Mouse (Mus musculus): Measurements from ENCODE around the gene Fam222a. TPM values are rescaled to one million over a fixed set of nuclear protein-coding genes. Genes with fewer than 3 reads are reported as not detected.

The Fam222a gene
- total RNA-seq, 2 experiments from 2014 or later: 0.29 to 0.54 TPM

GRCm38 (mm10) chr5:114584293-114585104 is 16.7 kb downstream of the Fam222a start:
- peak; percentile 25 for DNase-seq

- DNase-seq: no peak
These were observed 17.9 kb downstream of the Fam222a start for GRCm38 (mm10) chr5:114585682-114586081.

DNA sequence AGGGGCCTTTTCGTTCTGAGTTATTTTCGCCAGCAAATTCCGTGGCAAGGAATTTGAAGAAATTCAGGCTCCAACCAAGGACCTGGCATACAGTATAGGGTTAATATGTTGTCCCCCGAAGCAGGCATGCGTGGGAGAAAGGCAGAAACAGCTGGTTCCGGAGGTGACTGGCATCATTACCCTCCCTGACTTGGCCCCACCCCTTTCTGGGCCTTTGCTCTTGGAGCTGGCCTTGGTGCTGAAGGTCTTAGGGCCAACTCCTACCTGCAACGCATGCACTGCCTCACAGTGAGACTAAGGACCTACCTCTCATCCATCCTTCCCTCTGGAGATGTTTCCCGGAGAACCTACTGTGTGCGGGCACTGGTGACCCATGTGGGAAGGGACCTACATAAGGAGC is 20.1 kb downstream of the Fam222a start:
- no peak for DNase-seq

DNA sequence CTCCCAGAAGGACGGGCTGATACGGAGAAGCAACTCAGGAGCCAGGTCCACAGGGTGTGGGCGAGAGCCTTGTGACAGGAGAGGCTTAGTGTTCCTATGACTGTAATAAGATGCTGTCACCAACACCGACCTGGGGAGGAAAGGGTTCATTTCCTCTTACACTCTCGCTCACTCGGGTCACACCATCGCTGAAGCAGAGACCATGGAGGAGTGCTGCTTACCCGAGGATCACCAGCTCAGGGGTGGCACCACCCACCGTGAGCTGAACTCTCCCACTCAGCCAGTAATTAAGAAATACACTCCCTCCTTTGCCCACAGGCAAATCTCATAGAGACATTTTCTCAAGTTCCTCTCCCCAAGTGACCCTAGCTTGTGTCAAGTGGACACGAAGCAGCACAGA is 20.6 kb downstream of the Fam222a start:
- no peak for DNase-seq

DNA sequence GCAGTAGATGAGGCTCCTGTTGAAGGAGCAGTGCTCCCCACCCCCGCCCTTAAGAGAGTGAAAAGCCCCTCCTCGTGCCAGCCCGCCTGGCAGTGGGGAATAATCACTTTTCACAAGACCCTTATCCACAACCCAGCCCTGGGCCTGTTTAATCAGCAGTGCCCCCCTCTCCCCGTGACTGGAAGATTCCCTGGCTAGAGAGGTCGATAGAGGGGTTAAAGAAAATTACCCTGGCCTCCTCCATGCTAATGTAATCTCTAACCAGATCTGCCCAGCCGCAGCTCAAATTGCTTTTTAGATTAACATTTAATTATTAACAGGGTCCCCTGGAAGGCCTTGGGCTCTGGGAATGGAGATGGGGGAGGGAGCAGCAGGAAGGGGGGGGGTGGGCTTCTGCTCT is 21.2 kb downstream of the Fam222a start:
- DNase-seq: no peak

- DNase-seq: no peak
These were observed 21.6 kb downstream of the Fam222a start for GRCm38 (mm10) chr5:114589454-114589853.

DNA sequence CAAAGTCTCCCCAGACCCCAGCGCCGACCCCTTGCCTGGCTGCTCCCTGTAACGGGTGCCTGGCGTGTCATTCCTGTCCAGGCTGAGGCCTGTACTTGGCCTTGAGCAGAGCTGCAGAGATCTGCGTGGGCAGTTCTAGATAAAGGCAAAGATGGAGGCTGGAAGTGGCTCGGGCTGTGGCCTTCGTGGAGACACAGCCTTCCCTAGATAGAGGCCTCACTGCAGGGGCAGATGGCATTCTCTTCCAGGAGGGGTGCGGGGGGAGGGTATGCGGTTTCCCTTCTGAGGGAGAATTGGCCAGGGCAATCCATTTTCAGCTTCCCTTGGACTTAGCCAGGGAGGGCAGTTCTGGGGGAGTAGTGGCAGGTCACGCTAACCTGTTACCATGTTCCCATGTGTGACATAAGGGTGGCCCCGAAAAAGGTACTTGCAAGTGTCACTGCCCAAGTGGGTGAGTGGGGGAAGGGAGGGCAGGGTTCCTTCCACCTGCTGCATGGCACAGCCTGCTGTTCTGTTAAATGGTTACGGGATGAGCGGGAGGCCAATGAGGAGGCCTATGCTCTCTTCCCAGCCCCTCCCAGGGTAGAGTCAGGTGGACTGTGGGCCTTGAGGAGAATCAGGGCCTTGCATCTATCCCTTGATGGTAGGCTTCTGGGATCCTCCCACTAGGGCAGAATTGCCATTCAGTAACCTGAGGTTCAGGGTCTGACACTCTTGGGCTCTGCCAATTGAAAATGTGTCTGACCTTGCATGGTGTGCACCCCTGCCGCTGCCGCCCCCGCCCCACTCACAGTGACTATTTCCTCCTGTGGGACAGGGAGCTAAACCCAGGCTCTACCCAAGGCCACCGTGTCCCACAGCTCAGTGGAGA is 22.5 kb downstream of the Fam222a start:
- DNase-seq: no peak

GRCm38 (mm10) chr5:114591151-114591561 is 23.3 kb downstream of the Fam222a start:
- no peak for DNase-seq

DNA sequence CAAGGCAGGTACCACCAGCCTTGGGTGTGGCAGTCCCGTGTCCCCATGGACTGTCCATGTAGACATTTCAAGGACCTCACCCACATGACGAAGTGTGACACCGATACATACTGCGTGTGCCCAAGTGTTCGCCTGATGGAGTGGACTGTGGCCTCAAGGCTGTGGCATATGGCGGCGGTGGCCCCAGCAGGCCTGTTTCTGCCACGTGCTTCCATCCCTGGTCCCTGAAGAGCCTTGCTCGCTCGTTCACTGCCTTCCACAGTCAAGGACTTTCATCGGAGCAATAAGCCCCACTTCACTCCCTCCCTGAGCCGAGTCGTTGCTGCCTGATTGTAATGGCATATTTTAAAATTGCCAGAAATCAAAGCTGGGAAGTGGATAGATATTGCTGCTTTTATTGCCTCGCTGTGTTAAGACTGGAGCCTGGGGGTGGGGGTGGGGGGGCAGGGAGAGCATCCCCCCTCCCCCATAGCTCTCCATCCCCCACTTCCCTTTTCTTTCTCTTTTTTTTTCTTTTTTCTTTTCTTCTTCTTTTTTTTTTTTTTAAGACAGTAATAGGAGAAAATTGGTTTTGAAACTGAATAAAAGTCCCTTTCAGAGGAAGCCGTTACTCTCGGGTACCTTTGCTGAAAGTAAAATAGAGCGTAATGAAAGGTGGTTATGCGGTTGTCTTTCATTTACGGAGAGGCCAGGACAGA is 24.8 kb downstream of the Fam222a start:
- DNase-seq: no peak

- no peak for DNase-seq
These were observed 25.5 kb downstream of the Fam222a start for GRCm38 (mm10) chr5:114593161-114593821.

DNA sequence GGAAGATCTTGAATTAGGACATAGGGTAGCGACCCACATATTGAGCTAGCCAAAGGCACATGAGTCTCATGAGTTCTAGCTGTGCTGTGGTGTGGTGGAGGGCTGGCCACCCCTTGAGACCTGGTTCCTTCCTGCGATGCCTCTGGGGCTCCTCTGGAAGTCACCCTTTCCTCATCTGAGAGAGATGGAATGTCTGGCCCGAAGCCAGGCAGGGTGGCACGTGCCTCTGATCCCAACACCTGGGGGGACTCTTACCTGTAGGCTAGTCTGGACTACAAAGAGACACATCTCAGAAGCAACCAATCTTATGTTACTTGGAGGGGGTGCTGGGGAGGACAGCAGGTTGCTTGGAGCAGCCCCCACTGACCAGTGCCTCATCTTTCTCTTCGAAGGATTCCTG is 26.1 kb downstream of the Fam222a start:
- no peak for DNase-seq

GRCm38 (mm10) chr5:114594741-114595241 is 27.0 kb downstream of the Fam222a start:
- no peak for DNase-seq

GRCm38 (mm10) chr5:114596604-114597003 is 28.8 kb downstream of the Fam222a start:
- no peak for DNase-seq

GRCm38 (mm10) chr5:114597222-114597621 is 29.4 kb downstream of the Fam222a start:
- no peak for DNase-seq

- no peak for DNase-seq
These were observed 29.8 kb downstream of the Fam222a start for GRCm38 (mm10) chr5:114597652-114598051.

DNA sequence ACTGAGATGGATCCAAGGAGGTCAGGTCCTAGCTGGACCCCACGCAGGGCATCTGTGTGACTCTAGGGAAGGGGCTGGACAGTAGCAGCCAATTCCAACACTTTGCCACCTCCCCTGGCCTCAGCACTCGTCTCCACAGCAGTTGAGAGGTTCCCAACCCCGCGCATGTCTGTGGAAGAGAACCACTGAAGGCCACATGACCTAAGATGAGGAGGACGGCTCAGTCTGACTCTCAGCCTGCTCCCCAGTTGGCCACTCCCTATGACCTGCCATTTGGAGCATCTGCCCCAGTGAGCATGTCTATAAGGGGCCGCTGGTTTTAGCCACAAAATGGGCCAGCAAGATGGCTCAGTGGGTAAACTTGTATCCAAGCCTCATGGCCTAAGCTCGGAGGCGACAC is 34.2 kb downstream of the Fam222a start:
- no peak for DNase-seq

- no peak for DNase-seq
These were observed 36.2 kb downstream of the Fam222a start for GRCm38 (mm10) chr5:114603975-114604374.

GRCm38 (mm10) chr5:114604781-114605290 is 37.0 kb downstream of the Fam222a start:
- no peak for DNase-seq

GRCm38 (mm10) chr5:114605981-114606380 is 38.2 kb downstream of the Fam222a start:
- DNase-seq: no peak

DNA sequence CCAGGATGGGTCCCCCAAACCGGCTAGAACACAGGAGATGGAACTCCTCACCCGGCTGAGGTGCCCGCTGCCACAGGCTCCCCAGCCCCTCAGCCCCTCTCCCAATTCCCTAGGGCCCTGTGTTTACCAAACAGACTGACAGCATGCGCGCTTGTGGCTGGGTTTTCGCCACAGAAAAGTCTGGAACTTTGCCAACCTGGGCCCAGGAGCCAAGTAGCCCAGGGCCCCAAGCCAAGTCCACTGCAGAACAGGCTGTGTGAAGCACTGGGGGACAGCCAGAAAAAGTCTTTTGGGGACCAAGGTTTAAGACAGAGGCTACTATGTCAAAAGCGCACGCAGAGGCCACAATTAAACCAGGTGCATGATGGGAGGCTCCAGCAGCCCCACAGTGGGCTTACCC is 39.8 kb downstream of the Fam222a start:
- no peak for DNase-seq

- DNase-seq: peak; percentile 54
These were observed 40.7 kb downstream of the Fam222a start for GRCm38 (mm10) chr5:114608516-114608915.

GRCm38 (mm10) chr5:114611256-114611655 is 43.4 kb downstream of the Fam222a start:
- DNase-seq: no peak

Measured in gastrocnemius, postnatal 25 days (tissue).